Mouse (Mus musculus): ENCODE data around the gene Tprn.

- no peak for TF ChIP-seq GATA1 (IDR thresholded peaks at IDR 0.05; ENCODE audit: low read length)
- TF ChIP-seq TAL1 (IDR thresholded peaks at IDR 0.05; ENCODE audit: low read length), result no peak
These were observed 44.0 kb upstream of the Tprn start, which contains the start of gene Fam166a for GRCm38 (mm10) chr2:25218445-25218844.

All from erythroblast, embryonic 14.5 days (primary cell).